In the genomic region with DNA sequence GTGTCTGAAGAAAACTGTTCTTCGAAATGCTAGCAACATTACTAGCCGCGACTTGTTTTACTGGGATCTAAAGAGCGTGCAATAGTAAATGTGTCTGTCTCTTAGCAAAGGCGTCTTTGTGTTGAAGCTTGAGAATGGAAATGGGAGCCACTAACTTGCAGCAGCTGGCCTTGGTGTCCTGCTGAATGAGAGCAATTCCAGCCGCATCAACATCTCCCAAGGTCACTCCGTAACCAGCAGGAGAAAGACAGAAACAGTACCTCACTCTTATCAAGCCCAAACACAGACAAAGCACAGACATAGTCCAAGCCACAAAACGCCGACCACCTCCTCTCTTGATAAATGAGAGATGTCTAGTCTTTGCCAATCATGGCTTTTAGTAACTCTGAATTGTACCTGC, we compare ENCODE assay signal across 23 mouse cellular contexts.
DNase-seq lines count a peak whose midpoint lies in the region; ATAC-seq and TF ChIP-seq lines count a peak whose summit lies in the region.
"Had no signal": no experiment of that assay in that cellular context is flagged by ENCODE, and none has a peak within 500 bp of the region (broad histone marks: within the 10 kb centered on the region; RNA-seq: fewer than 3 reads in every experiment).

No protein-coding gene starts in this region.

- ATAC-seq in cerebellum, adult (ENCODE audit: insufficient number of reproducible peaks, low FRiP score, low TSS enrichment) = no peak
- ATAC-seq: CD4-positive, CD25-positive, alpha-beta regulatory T cell, adult 4 months; forebrain, embryonic 14.5 days; forebrain, embryonic 16.5 days had no signal

- 0 out of 2 replicates have a peak overlapping the region, but pooled peaks have one; percentile 3 for H3K27ac ChIP-seq in layer of hippocampus, adult 2 months
- H3K27ac ChIP-seq: embryonic facial prominence, embryonic 13.5 days; embryonic facial prominence, embryonic 15.5 days; forebrain, embryonic 10.5 days; forebrain, embryonic 12.5 days had no signal

- DNase-seq in adrenal gland, adult 2 months = peak; percentile 26
- DNase-seq in adrenal gland, adult 8-10 months = no peak
- peak; percentile 15 for DNase-seq in cerebellum, adult 8-10 months
- DNase-seq in layer of hippocampus, adult 2 months (ENCODE audit: low spot score in 2 of 2) = no peak
- DNase-seq in layer of hippocampus, postnatal 14 days (ENCODE audit: low spot score in 2 of 2) = no peak
- DNase-seq in ovary, postnatal 36 days (ENCODE audit: low spot score) = peak; percentile 15
- no peak for DNase-seq in ovary, postnatal 14 days (ENCODE audit: low spot score)
- DNase-seq: adrenal gland, postnatal 25 days; B cell, adult 2 months; cerebellum, adult 11-12 months; cerebellum, adult 9-11 months; cerebellum, postnatal 14 days; cerebellum, postnatal 36 days; embryo, embryonic 11 days had no signal

- H3K4me3 ChIP-seq in layer of hippocampus, adult 2 months = no peak overlapping the region
- H3K4me3 ChIP-seq: embryonic facial prominence, embryonic 13.5 days; embryonic facial prominence, embryonic 15.5 days; erythroblast, embryonic 14.5 days; forebrain, embryonic 10.5 days; forebrain, embryonic 12.5 days had no signal

- no peak for TF ChIP-seq CTCF in layer of hippocampus, adult 2 months (conservative IDR thresholded peaks at IDR 0.05)

Comparison
In these comparisons a context has a peak if more than half of its experiments do, and no peak if none do; other contexts are left out.
1. DNase-seq: peak in adrenal gland, adult 2 months (single experiment), cerebellum, adult 8-10 months (single experiment) and ovary, postnatal 36 days (single experiment); none in adrenal gland, adult 8-10 months (single experiment), layer of hippocampus, adult 2 months (0 of 2), layer of hippocampus, postnatal 14 days (0 of 2) and ovary, postnatal 14 days (single experiment).